Mouse (Mus musculus): ENCODE results near the gene Hoxa7.

GRCm38 (mm10) chr6:52256956-52257355 lies 35.3 kb upstream of the Hoxa7 start:
- TF ChIP-seq POLR2A (IDR thresholded peaks at IDR 0.05; ENCODE audit: insufficient read depth, low read depth, low read length): no peak
- 0 out of 2 replicates have a peak, but pooled peaks have one; percentile 17 for TF ChIP-seq CTCF (IDR thresholded peaks at IDR 0.05; ENCODE audit: insufficient read depth, low read depth, low read length)
